Mouse (Mus musculus): ENCODE results near the gene Fgf22. TPM values are rescaled to one million over a fixed set of nuclear protein-coding genes. Genes with fewer than 3 reads are reported as not detected.
A peak's percentile ranks its signal among the peaks of the same experiment; 100 is the strongest.

Fgf22 gene
- total RNA-seq (2021), result not detected

DNA sequence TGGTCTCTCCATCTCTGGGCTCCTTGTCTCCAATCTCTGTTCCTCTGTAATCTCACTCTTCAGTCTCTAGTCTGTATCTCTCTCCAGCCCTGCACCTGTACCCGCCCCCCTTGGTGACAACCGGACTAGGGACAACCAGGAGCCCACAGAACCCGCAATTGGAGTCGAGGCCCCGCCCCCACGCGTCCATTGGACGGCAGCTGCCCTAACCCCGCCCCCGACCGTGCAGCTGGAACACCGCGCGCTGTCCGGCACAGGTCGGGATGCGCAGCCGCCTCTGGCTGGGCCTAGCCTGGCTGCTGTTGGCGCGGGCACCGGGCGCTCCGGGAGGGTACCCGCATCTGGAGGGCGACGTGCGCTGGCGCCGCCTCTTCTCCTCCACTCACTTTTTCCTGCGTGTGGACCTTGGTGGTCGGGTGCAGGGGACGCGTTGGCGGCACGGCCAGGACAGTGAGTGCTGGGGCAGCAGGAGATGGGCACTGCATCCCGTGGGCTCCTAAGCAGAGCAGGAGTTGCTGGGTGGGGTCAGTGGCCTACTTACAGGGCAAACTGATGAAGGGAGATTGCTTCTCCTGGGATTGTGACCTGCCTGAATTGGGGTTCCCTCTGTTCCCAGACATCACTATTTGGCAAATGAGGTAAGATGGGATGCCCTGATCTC is at the start of gene Fgf22:
TSS of gene Fgf22 (plus strand) at position 221 of the 661 bp plus-strand sequence.
- peak; percentile 74 for DNase-seq

DNA sequence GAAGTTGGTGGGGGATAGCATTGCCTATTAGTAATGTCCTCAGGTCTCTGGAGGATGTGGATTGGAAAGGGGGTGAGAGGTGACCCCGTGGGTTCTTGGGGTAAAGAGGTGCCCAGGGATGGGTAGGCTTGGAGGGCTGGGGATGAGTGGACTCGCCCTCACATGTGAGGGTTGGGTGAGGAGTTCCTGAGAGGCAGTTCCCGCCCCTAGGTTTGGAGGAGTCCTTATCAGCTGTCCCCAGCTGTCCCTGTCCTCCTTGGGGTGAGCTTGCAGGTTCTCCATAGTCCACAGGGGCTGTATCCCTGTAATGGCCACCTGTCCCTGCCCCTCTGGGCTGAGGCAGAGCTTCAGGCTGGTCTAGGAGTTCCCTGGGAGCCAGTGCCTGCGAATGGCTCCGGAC is 48.9 kb upstream of the Fgf22 start:
- no peak for DNase-seq

DNA sequence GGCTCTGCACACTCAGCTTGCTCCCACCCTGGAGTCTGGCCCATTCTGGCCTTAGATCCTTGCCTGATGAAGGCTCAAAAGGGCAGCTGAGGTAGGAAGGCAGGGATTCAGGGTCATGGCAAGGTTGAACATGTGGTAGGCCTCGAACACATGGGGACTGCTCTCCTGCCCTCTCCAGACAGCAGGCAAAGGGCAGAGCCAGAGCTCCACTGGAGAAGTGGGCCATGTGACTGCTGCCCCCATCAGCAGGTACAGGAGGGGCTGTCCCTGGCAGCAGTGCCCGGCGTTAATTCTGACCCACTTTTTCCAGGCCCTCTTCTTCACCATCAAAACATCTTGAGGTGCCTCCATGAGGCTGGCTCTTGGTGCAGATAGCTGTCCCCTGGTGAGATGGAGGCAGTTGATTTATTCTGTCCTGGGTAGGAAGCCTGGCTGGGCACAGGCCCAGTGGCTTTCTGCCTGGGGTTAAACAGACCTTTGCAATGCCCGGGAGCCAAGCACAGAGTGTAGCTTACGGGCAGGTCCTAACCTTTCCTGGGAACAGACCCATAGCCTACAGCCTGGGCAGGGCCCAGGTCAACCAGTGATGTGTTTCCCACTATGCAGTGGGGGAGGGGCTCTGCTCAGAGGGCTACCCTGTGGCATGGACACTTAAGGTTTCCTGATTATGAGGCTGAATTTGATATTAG is 48.3 kb upstream of the Fgf22 start:
- DNase-seq, result no peak

GRCm38 (mm10) chr10:79707162-79707561 is 47.7 kb upstream of the Fgf22 start:
- DNase-seq, result no peak

- no peak for DNase-seq
Observed at GRCm38 (mm10) chr10:79707759-79708158, 47.1 kb upstream of the Fgf22 start.

DNA sequence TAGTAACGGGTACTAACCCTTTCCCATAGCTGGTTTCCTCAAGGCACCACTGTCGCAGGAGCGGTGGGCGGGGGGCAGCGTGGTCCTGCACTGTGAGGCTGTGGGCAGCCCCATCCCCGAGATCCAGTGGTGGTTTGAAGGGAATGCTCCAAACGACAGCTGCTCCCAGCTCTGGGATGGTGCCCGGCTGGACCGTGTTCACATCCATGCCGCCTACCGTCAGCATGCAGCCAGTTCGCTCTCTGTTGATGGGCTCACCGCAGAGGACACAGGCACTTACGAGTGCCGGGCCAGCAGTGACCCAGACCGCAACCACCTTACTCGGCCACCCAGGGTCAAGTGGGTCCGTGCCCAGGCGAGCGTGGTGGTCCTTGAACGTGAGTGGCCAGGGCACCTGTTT is 46.2 kb upstream of the Fgf22 start:
- no peak for DNase-seq

- DNase-seq, result no peak
Observed at GRCm38 (mm10) chr10:79709307-79709706, 45.6 kb upstream of the Fgf22 start.

DNA sequence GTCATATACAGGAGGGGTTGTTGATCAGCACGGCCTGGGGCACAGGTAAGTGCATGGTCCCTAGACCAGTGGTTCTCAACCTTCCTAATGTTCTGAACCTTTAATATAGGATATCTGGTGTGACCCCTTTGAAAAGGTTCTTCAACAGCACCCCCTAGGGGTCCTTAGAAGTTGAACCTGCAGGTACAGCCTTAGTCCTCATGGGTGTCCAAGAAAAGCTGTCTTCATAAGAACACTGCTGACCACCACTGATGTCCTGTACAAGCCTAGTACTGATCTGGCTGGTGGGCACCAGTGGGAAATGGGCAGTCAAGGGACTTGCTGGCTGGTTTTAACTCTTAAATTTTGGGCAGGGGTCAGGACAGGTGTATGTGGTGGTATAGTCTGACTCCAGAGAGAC is 42.8 kb upstream of the Fgf22 start:
- DNase-seq, result no peak

DNA sequence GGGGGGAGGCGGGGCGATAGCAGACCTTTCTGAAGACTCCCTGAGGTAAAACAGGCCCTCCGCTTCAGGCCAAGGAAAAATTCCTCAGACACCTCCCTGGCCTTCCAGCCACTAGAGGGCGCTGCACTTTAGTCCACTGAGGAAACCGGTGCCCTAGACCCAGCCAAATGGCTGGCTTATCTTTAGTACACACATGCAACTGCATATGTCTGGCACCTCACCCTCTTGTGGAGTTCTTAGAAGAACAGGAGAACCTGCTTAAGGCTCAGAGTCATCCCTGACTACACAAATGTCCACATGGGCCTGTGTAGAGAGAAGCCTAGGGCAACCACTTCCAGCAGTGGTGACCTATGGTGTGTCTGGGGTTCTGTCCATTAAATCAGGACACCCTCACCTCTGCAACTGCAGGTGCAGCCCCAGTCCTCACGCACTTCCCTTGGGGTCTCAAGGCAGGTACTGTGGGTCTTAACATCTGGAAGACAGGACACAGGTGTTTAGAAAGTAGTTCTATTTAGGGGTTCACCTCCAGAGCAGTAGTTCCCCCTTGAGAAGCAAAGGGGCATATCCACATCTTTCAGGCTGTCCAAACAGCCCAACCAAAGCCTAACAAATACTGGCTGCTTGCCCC is 42.3 kb upstream of the Fgf22 start:
- peak; percentile 89 for DNase-seq

GRCm38 (mm10) chr10:79713163-79713562 is 41.7 kb upstream of the Fgf22 start:
- no peak for DNase-seq

DNA sequence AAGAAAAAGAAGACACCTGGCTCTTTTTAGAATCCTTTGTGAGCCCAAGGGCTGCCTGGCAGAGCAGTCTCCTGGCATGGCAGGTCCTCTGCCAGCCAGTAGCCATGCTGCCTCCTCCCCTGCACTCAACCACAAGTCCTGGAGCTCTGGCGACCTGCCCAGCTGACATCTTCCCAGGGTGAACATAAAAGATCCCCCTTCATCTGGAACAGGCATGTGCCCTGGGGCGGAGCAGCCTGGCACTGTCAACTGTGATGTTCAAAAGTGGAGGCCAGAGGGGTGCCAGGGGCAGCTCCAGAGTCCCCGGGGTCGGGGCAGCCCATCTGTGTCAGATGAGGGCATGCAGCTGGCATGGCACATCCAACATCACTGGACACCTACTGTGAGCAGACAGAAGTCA is 39.9 kb upstream of the Fgf22 start:
- DNase-seq, result no peak

- no peak for DNase-seq
Observed at GRCm38 (mm10) chr10:79716254-79716987, 38.5 kb upstream of the Fgf22 start, which contains the start of gene Hcn2. Hcn2 (plus strand) TSS chr10:79716634.

DNA sequence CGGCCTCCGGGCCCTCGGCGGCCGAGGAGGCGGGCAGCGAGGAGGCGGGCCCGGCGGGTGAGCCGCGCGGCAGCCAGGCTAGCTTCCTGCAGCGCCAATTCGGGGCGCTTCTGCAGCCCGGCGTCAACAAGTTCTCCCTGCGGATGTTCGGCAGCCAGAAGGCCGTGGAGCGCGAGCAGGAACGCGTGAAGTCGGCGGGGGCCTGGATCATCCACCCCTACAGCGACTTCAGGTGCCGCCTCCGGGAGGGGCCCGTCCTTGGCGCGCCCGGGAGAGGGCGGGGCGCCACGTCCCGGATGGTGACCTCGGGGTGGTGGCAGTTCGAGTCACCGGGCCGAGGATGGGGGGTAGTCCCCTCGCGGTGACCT is 37.9 kb upstream of the Fgf22 start:
- no peak for DNase-seq

DNA sequence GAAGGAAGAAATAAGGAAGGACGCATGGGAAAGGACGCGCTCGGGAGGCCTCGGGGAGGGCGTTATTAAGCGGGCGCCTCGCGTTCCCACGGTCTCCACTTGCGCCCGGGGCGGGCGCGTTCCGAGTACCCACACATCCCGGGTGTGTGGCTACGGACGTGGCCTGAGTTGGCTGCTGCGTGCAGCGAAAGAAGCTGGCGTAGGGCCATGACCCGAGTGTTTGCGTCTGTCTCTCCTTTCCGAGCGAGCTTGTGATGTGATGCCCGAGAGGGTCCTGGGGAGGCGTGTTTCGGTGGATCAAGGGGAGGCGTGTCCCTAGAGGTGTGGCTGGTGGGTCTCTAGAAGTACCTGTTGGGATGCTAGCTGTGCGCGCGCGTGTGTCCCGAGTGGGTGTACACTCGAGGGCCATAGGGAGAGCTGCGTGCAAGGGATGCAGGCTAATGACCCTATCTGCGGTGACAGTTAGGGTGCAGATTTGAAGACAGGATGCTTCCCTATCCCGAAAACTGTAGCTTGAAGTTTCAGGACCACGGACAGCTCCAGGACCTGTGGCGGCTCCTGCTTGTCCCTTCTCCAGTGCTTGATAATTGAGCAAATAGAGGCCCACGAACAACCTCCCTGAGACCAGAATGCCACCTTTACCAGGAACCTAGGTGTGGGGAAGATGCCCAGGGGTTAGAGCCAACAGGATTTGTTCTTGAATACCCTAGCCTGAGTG is 37.1 kb upstream of the Fgf22 start:
- DNase-seq, result peak; percentile 89

GRCm38 (mm10) chr10:79721089-79721488 is 33.8 kb upstream of the Fgf22 start:
- no peak for DNase-seq

GRCm38 (mm10) chr10:79723047-79723446 is 31.8 kb upstream of the Fgf22 start:
- DNase-seq, result no peak

GRCm38 (mm10) chr10:79723692-79724091 is 31.2 kb upstream of the Fgf22 start:
- peak; percentile 53 for DNase-seq

- DNase-seq, result peak; percentile 69
Observed at GRCm38 (mm10) chr10:79726090-79726489, 28.8 kb upstream of the Fgf22 start.

DNA sequence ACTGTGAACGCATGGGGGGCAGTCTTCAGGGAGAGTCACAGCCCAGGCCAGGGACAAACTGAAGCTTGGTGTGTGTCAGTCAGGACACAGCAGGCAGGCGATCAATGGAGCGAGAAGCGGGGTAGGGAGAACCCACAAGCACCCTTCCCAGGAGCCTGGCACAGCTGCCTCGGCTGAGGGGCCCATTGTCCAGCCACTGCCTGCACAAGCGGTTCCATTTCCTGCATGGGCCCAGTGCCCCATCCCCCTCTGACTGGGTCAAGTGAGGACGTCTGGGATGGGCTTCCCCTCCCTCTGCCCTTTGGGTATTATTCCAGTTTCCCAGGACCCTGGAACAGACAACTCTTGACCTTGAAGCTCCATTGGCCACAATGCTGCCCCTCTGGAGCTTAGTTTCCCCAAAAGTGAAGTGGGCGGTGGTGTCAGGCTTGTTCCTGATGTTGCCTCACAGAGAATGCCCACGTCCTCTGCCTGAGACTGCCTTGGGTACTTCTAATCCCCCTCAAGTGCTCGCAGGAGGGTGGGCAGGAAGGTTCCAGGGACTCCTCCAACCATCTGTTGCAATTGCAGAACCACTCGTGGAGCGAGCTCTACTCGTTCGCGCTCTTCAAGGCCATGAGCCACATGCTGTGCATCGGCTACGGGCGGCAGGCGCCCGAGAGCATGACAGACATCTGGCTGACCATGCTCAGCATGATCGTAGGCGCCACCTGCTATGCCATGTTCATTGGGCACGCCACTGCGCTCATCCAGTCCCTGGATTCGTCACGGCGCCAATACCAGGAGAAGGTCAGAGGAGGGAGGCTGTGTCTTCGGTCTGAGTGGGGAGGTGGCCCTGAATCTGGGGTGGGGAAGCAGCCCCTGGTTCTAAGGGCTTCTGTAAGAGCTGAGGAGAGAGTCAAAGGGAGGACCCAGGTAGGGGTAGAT is 26.3 kb upstream of the Fgf22 start:
- no peak for DNase-seq

- peak; percentile 68 for DNase-seq
Observed at GRCm38 (mm10) chr10:79729357-79729965, 25.4 kb upstream of the Fgf22 start.

- no peak for DNase-seq
Observed at GRCm38 (mm10) chr10:79732500-79732899, 22.4 kb upstream of the Fgf22 start.

Measured in heart, postnatal 4 days (tissue).